Mouse (Mus musculus) MEL (cell line): ENCODE results near the gene Adgrb3.

ENCODE experiments used
- BHLHE40 ChIP-seq: IDR thresholded peaks from 2 replicates; pipeline ENCODE4 v1.6.1; 2012; ENCODE audit warnings: low read depth, mild to moderate bottlenecking, inconsistent platforms, low read length, improper control_type of control experiment, borderline replicate concordance
- CHD2 ChIP-seq: IDR thresholded peaks from 2 replicates; pipeline ENCODE4 v1.6.1; 2011; ENCODE audit warnings: low read length, improper control_type of control experiment
- CTCF ChIP-seq, 3 experiments: IDR thresholded peaks in 2 of 3; conservative IDR thresholded peaks in 1 of 3; 2 replicates each; pipeline ENCODE4 v1.5.1; 2011 to 2012; ENCODE audit warnings: low read length in 3 of 3, low read depth in 2 of 3, mild to moderate bottlenecking in 2 of 3, improper control_type of control experiment in 1 of 3, inconsistent platforms in 1 of 3, mixed read lengths in 1 of 3, moderate library complexity in 1 of 3; ENCODE audit not compliant: control insufficient read depth in 1 of 3, insufficient read depth in 1 of 3, poor library complexity in 1 of 3, severe bottlenecking in 1 of 3
- EP300 ChIP-seq, 2 experiments: IDR thresholded peaks; 2 replicates each; pipeline ENCODE4 v1.6.1; 2011; ENCODE audit warnings: improper control_type of control experiment in 2 of 2, low read length in 2 of 2, low read depth in 1 of 2, mild to moderate bottlenecking in 1 of 2
- GABPA ChIP-seq: IDR thresholded peaks from 2 replicates; pipeline ENCODE4 v1.6.1; 2012; ENCODE audit warnings: low read depth, mild to moderate bottlenecking, inconsistent platforms, low read length, improper control_type of control experiment, moderate library complexity
- NELFE ChIP-seq: IDR thresholded peaks from 2 replicates; pipeline ENCODE4 v1.6.1; 2011; ENCODE audit warnings: low read depth, low read length, improper control_type of control experiment
- POLR2AphosphoS5 ChIP-seq: IDR thresholded peaks from 2 replicates; pipeline ENCODE4 v1.6.1; 2012; ENCODE audit warnings: low read depth, borderline replicate concordance, mild to moderate bottlenecking, inconsistent platforms, low read length, moderate library complexity, mixed read lengths
- SIN3A ChIP-seq: IDR thresholded peaks from 2 replicates; pipeline ENCODE4 v1.6.1; 2012; ENCODE audit warnings: low read length, improper control_type of control experiment, inconsistent platforms
- UBTF ChIP-seq: IDR thresholded peaks from 2 replicates; pipeline ENCODE4 v1.6.1; 2012; ENCODE audit warnings: low read depth, mild to moderate bottlenecking, inconsistent platforms, low read length, improper control_type of control experiment, moderate library complexity, borderline replicate concordance; ENCODE audit not compliant: insufficient read depth
- ZMIZ1 ChIP-seq: IDR thresholded peaks from 2 replicates; pipeline ENCODE4 v1.6.1; 2012; ENCODE audit warnings: low read depth, mild to moderate bottlenecking, inconsistent platforms, low read length, improper control_type of control experiment, moderate library complexity

DNA sequence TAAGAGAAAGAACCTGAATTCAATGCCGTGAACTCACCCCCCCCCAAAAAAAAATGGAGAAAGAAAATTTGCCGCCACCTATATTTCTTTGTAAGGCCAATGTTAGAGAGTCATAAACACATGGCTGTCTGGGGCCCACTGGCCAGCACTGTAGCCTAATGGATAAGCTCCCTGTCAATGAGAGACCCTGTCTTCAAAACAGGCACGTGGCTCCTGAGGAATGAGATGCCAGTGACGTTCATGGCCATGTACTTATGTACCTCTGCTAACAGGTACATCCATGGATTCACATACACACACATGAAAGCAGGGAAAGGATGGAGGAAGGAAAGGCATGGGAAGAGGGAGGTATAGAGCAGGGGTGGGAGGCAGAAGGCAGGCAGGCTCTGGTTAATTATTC lies 208.0 kb downstream of the Adgrb3 start:
- TF ChIP-seq UBTF (no peak), NELFE (no peak), CTCF (IDR thresholded peaks at IDR 0.05 in 2 of 3, conservative IDR thresholded peaks at IDR 0.05 in 1 of 3; ENCODE audit: control insufficient read depth in 1 of 3, insufficient read depth in 1 of 3, low read depth in 2 of 3, low read length in 3 of 3, poor library complexity in 1 of 3, severe bottlenecking in 1 of 3) (no peak), EP300 (IDR thresholded peaks at IDR 0.05; ENCODE audit: low read depth in 1 of 2, low read length in 2 of 2) (no peak), GABPA (no peak), CHD2 (no peak), ZMIZ1 (no peak), POLR2AphosphoS5 (no peak), SIN3A (no peak), BHLHE40 (no peak)
